In the genomic region with DNA sequence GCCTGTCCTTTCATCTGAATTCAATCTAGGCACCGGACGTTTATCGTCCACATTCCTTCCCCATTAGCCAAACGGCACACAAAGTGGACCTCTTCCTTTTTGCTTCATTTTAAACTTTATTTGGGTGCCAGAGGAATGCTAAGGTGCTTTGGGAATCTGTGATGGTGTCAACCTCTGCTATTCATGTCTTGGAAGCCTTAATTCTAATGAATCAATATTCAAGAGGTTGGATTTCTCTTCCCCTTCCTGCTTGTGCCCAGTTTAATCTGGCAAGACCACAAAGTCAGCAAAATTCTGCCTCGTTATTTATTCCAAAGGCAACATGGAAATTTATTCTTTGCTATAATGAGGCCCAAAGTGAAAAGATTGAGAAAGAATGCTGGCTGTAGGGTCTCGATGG, we compare ENCODE assay signal across 25 mouse cellular contexts. TPM values are rescaled to one million over a fixed set of nuclear protein-coding genes. Genes with fewer than 3 reads are reported as not detected.
"Had no signal": no experiment of that assay in that cellular context is flagged by ENCODE, and none has a peak within 500 bp of the region (broad histone marks: within the 10 kb centered on the region; RNA-seq: fewer than 3 reads in every experiment).

No protein-coding gene starts in this region.

- H3K4me3 ChIP-seq: lung, embryonic 15.5 days; midbrain, embryonic 10.5 days; midbrain, embryonic 12.5 days; myocyte; neural tube, embryonic 13.5 days; neural tube, embryonic 15.5 days had no signal

- H3K27me3 ChIP-seq: lung, embryonic 15.5 days; midbrain, embryonic 12.5 days; neural tube, embryonic 13.5 days; neural tube, embryonic 15.5 days had no signal

- H3K27ac ChIP-seq: lung, embryonic 15.5 days; midbrain, embryonic 10.5 days; midbrain, embryonic 12.5 days; neural tube, embryonic 13.5 days; neural tube, embryonic 15.5 days had no signal

- H3K4me1 ChIP-seq: lung, embryonic 15.5 days; midbrain, embryonic 10.5 days; midbrain, embryonic 12.5 days; neural tube, embryonic 13.5 days; neural tube, embryonic 15.5 days had no signal

- H3K36me3 ChIP-seq: lung, embryonic 15.5 days; midbrain, embryonic 10.5 days; midbrain, embryonic 12.5 days; neural tube, embryonic 13.5 days; neural tube, embryonic 15.5 days had no signal

- H3K9ac ChIP-seq: lung, embryonic 15.5 days; midbrain, embryonic 12.5 days; neural tube, embryonic 13.5 days; neural tube, embryonic 15.5 days had no signal

- DNase-seq: lung, adult 2 months; lung, postnatal 14 days; lung, postnatal 36 days; midbrain, embryonic 14.5 days; retina, postnatal 1 day; right cerebral cortex, adult 18-20 months; right cerebral cortex, postnatal 25 days; right cerebral cortex, postnatal 4 days; spleen, adult 18-20 months; thymus, adult 18-20 months; thymus, postnatal 14 days; thymus, postnatal 36 days had no signal

- H3K9me3 ChIP-seq: lung, embryonic 15.5 days; midbrain, embryonic 10.5 days; midbrain, embryonic 12.5 days; neural tube, embryonic 13.5 days; neural tube, embryonic 15.5 days had no signal

- H3K4me2 ChIP-seq: lung, embryonic 15.5 days; midbrain, embryonic 12.5 days; neural tube, embryonic 13.5 days; neural tube, embryonic 15.5 days had no signal

- ATAC-seq: lung, postnatal 0 days; midbrain, embryonic 16.5 days had no signal

RNA-seq across cellular contexts. Expression of a gene that starts 6.7 kb away (rescaled TPM):
- total RNA-seq: megakaryocyte, adult 5-6 weeks; megakaryocyte-erythroid progenitor cell, adult 5-6 weeks had no signal
- polyA plus RNA-seq: lung, embryonic 15.5 days; myocyte; stomach, embryonic 14.5 days; stomach, embryonic 16.5 days; thymus, postnatal 0 days had no signal
